Mouse (Mus musculus): ENCODE results near the gene Tmed8. TPM values are rescaled to one million over a fixed set of nuclear protein-coding genes. Genes with fewer than 3 reads are reported as not detected.
A peak's percentile ranks its signal among the peaks of the same experiment; 100 is the strongest.
"Not testable (repeated sequence)": the region's sequence is repeated elsewhere in the genome, so short reads cannot be mapped to it uniquely, and the experiment has no call there.

Tmed8 gene
- polyA plus RNA-seq, 1 experiment = 3.3 TPM

- no peak overlapping the region for H3K4me3 ChIP-seq (ENCODE audit: control insufficient read depth, low read depth, low read length)
- no peak overlapping the region for H3K27ac ChIP-seq (ENCODE audit: control insufficient read depth, insufficient read depth, low read depth, low read length)
- H3K27me3 ChIP-seq (ENCODE audit: control insufficient read depth, insufficient read depth, low read length) = no peaks in the 10 kb centered on the region
- TF ChIP-seq CTCF (IDR thresholded peaks at IDR 0.05; ENCODE audit: control insufficient read depth, insufficient read depth, insufficient replicate concordance, low read depth, low read length) (no peak), POLR2A (IDR thresholded peaks at IDR 0.05; ENCODE audit: control insufficient read depth, low read depth, low read length) (no peak)
- H3K36me3 ChIP-seq (ENCODE audit: control insufficient read depth, insufficient read depth, low read length) = no peaks in the 10 kb centered on the region
- H3K4me1 ChIP-seq (ENCODE audit: control insufficient read depth, insufficient read depth, low read length) = no peaks in the 10 kb centered on the region
Observed at GRCm38 (mm10) chr12:87219362-87219761, 19.1 kb upstream of the Tmed8 start.

GRCm38 (mm10) chr12:87217596-87217995 lies 17.3 kb upstream of the Tmed8 start:
- Histone ChIP-seq H3K27me3 (ENCODE audit: control insufficient read depth, insufficient read depth, low read length) (no peaks in the 10 kb centered on the region), H3K4me1 (ENCODE audit: control insufficient read depth, insufficient read depth, low read length) (no peaks in the 10 kb centered on the region), H3K36me3 (ENCODE audit: control insufficient read depth, insufficient read depth, low read length) (no peaks in the 10 kb centered on the region), H3K27ac (ENCODE audit: control insufficient read depth, insufficient read depth, low read depth, low read length) (no peak overlapping the region), H3K4me3 (ENCODE audit: control insufficient read depth, low read depth, low read length) (no peak overlapping the region)
- TF ChIP-seq POLR2A (IDR thresholded peaks at IDR 0.05; ENCODE audit: control insufficient read depth, low read depth, low read length) (no peak), CTCF (IDR thresholded peaks at IDR 0.05; ENCODE audit: control insufficient read depth, insufficient read depth, insufficient replicate concordance, low read depth, low read length) (no peak)

GRCm38 (mm10) chr12:87216053-87216452 lies 15.8 kb upstream of the Tmed8 start:
- no peaks in the 10 kb centered on the region for H3K27me3 ChIP-seq (ENCODE audit: control insufficient read depth, insufficient read depth, low read length)
- H3K4me1 ChIP-seq (ENCODE audit: control insufficient read depth, insufficient read depth, low read length) = no peaks in the 10 kb centered on the region
- no peak overlapping the region for H3K27ac ChIP-seq (ENCODE audit: control insufficient read depth, insufficient read depth, low read depth, low read length)
- H3K4me3 ChIP-seq (ENCODE audit: control insufficient read depth, low read depth, low read length) = no peak overlapping the region
- no peaks in the 10 kb centered on the region for H3K36me3 ChIP-seq (ENCODE audit: control insufficient read depth, insufficient read depth, low read length)
- TF ChIP-seq POLR2A (IDR thresholded peaks at IDR 0.05; ENCODE audit: control insufficient read depth, low read depth, low read length) (no peak), CTCF (IDR thresholded peaks at IDR 0.05; ENCODE audit: control insufficient read depth, insufficient read depth, insufficient replicate concordance, low read depth, low read length) (no peak)

- no peak overlapping the region for H3K4me3 ChIP-seq (ENCODE audit: control insufficient read depth, low read depth, low read length)
- no peak for TF ChIP-seq POLR2A (IDR thresholded peaks at IDR 0.05; ENCODE audit: control insufficient read depth, low read depth, low read length)
- no peak for TF ChIP-seq CTCF (IDR thresholded peaks at IDR 0.05; ENCODE audit: control insufficient read depth, insufficient read depth, insufficient replicate concordance, low read depth, low read length)
Observed at GRCm38 (mm10) chr12:87212844-87213606, 12.8 kb upstream of the Tmed8 start.

GRCm38 (mm10) chr12:87205789-87206188 lies 5.5 kb upstream of the Tmed8 start:
- H3K36me3 ChIP-seq (ENCODE audit: control insufficient read depth, insufficient read depth, low read length); H3K4me1 ChIP-seq (ENCODE audit: control insufficient read depth, insufficient read depth, low read length); H3K27me3 ChIP-seq (ENCODE audit: control insufficient read depth, insufficient read depth, low read length); H3K27ac ChIP-seq (ENCODE audit: control insufficient read depth, insufficient read depth, low read depth, low read length); H3K4me3 ChIP-seq (ENCODE audit: control insufficient read depth, low read depth, low read length): not testable (repeated sequence)

More at GRCm38 (mm10) chr12:87212844-87213606, 12.8 kb upstream of the Tmed8 start:
- Histone ChIP-seq H3K36me3 (ENCODE audit: control insufficient read depth, insufficient read depth, low read length) (no peaks in the 10 kb centered on the region), H3K27me3 (ENCODE audit: control insufficient read depth, insufficient read depth, low read length) (no peaks in the 10 kb centered on the region), H3K4me1 (ENCODE audit: control insufficient read depth, insufficient read depth, low read length) (no peaks in the 10 kb centered on the region), H3K27ac (ENCODE audit: control insufficient read depth, insufficient read depth, low read depth, low read length) (no peak overlapping the region)

GRCm38 (mm10) chr12:87201694-87202093 lies 1.4 kb upstream of the Tmed8 start:
- Histone ChIP-seq H3K27me3 (ENCODE audit: control insufficient read depth, insufficient read depth, low read length) (no peaks in the 10 kb centered on the region), H3K27ac (ENCODE audit: control insufficient read depth, insufficient read depth, low read depth, low read length) (no peak overlapping the region), H3K4me3 (ENCODE audit: control insufficient read depth, low read depth, low read length) (peak overlapping the region; percentile 16; the same call in 1 of the 2 replicates), H3K36me3 (ENCODE audit: control insufficient read depth, insufficient read depth, low read length) (peaks cover 2% of the 10 kb centered on the region), H3K4me1 (ENCODE audit: control insufficient read depth, insufficient read depth, low read length) (peaks cover 4% of the 10 kb centered on the region; the same call in 1 of the 2 replicates)
- TF ChIP-seq POLR2A (IDR thresholded peaks at IDR 0.05; ENCODE audit: control insufficient read depth, low read depth, low read length) = no peak
- no peak for TF ChIP-seq CTCF (IDR thresholded peaks at IDR 0.05; ENCODE audit: control insufficient read depth, insufficient read depth, insufficient replicate concordance, low read depth, low read length)

GRCm38 (mm10) chr12:87199206-87199972 lies 865 bp downstream of the Tmed8 start, which contains the start of gene Samd15:
Gene Samd15, plus strand, starts transcription at chr12:87199723.
- H3K27ac ChIP-seq (ENCODE audit: control insufficient read depth, insufficient read depth, low read depth, low read length) = peak within 1 kb of the TSS; percentile 33
- no peaks in the 10 kb centered on the region for H3K27me3 ChIP-seq (ENCODE audit: control insufficient read depth, insufficient read depth, low read length)
- H3K4me3 ChIP-seq (ENCODE audit: control insufficient read depth, low read depth, low read length) = peak within 1 kb of the TSS; percentile 82
- H3K36me3 ChIP-seq (ENCODE audit: control insufficient read depth, insufficient read depth, low read length) = peaks cover 2% of the 10 kb centered on the region
- peaks cover 4% of the 10 kb centered on the region; the same call in 1 of the 2 replicates for H3K4me1 ChIP-seq (ENCODE audit: control insufficient read depth, insufficient read depth, low read length)
- TF ChIP-seq CTCF (IDR thresholded peaks at IDR 0.05; ENCODE audit: control insufficient read depth, insufficient read depth, insufficient replicate concordance, low read depth, low read length) (no peak), POLR2A (IDR thresholded peaks at IDR 0.05; ENCODE audit: control insufficient read depth, low read depth, low read length) (no peak)
